Mouse (Mus musculus): ENCODE data around the gene Stt3b.

DNA sequence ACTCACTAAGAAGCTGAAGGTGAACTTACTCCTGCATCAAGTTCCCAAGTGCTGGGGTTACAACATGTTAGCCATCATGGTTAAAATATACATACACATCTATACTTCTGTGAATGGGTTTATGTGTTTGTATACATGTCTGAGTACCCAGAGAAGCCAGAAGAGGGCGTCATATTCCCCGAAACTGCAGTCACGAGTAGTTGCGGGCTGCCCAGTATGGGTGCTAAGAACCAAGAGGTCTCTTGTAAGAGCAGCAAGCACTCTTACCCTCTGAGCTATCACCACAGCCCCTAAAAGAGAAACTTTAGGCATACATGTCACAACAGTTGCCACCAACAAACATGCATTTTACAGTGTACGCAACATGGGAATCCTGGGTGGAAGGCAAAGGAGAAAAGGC is 70.4 kb downstream of the Stt3b start:
- no peak for TF ChIP-seq POLR2A (IDR thresholded peaks at IDR 0.05; ENCODE audit: insufficient read depth, low read depth, low read length)
- TF ChIP-seq CTCF (IDR thresholded peaks at IDR 0.05; ENCODE audit: insufficient read depth, low read depth, low read length) = no peak
